Mouse (Mus musculus) urinary bladder, postnatal 4 days (tissue): ENCODE measurements around the gene R3hdm4.

Source experiments
- DNase-seq, 2 experiments: peaks; one replicate each; pipeline ENCODE4 v3.0.0; 2021 to 2022; ENCODE audit warnings: low spot score in 2 of 2

R3hdm4 gene

GRCm38 (mm10) chr10:79942988-79943387 is 22.0 kb upstream of the R3hdm4 start:
- no peak for DNase-seq

GRCm38 (mm10) chr10:79940749-79941148 is 19.7 kb upstream of the R3hdm4 start:
- no peak for DNase-seq

- DNase-seq, result no peak
Observed at GRCm38 (mm10) chr10:79937775-79938526, 16.9 kb upstream of the R3hdm4 start.

GRCm38 (mm10) chr10:79936911-79937441 is 16.0 kb upstream of the R3hdm4 start:
- DNase-seq, result peak; percentile 78

- DNase-seq, result no peak
Observed at GRCm38 (mm10) chr10:79936284-79936910, 15.4 kb upstream of the R3hdm4 start.

GRCm38 (mm10) chr10:79934794-79935569 is 14.0 kb upstream of the R3hdm4 start:
- DNase-seq, result no peak

- DNase-seq, result peak; percentile 75 to 78
Observed at GRCm38 (mm10) chr10:79934272-79934721, 13.3 kb upstream of the R3hdm4 start.

- no peak for DNase-seq
Observed at GRCm38 (mm10) chr10:79933861-79934260, 12.9 kb upstream of the R3hdm4 start.

GRCm38 (mm10) chr10:79933145-79933679 is 12.2 kb upstream of the R3hdm4 start:
- DNase-seq, result no peak

- peak; percentile 81 to 82 for DNase-seq
Observed at GRCm38 (mm10) chr10:79932736-79933135, 11.7 kb upstream of the R3hdm4 start.

GRCm38 (mm10) chr10:79931797-79932196 is 10.8 kb upstream of the R3hdm4 start:
- no peak for DNase-seq

- DNase-seq, result no peak
Observed at GRCm38 (mm10) chr10:79930826-79931186, 9.8 kb upstream of the R3hdm4 start.

GRCm38 (mm10) chr10:79929967-79930825 is 9.2 kb upstream of the R3hdm4 start:
- no peak for DNase-seq

GRCm38 (mm10) chr10:79928907-79929701 is 8.1 kb upstream of the R3hdm4 start:
- DNase-seq, result no peak

- no peak for DNase-seq
Observed at GRCm38 (mm10) chr10:79928030-79928694, 7.2 kb upstream of the R3hdm4 start.

GRCm38 (mm10) chr10:79927324-79928029 is 6.5 kb upstream of the R3hdm4 start:
- no peak for DNase-seq

GRCm38 (mm10) chr10:79926491-79927323 is 5.7 kb upstream of the R3hdm4 start, which contains the start of gene Arid3a:
TSS of gene Arid3a (plus strand) at chr10:79927043.
- peak; percentile 86 to 87 for DNase-seq
